Mouse (Mus musculus): ENCODE data around the gene Ugt1a7c. TPM values are rescaled to one million over a fixed set of nuclear protein-coding genes. Genes with fewer than 3 reads are reported as not detected.
A peak's percentile ranks its signal among the peaks of the same experiment; 100 is the strongest.
"Not testable (repeated sequence)": the region's sequence is repeated elsewhere in the genome, so short reads cannot be mapped to it uniquely, and the experiment has no call there.

Gene Ugt1a7c
- total RNA-seq, 2 experiments from 2014 or later: 0.23 to 0.62 TPM

GRCm38 (mm10) chr1:88112769-88113168 lies 17.9 kb downstream of the Ugt1a7c start:
- DNase-seq: not testable (repeated sequence)

- DNase-seq: not testable (repeated sequence)
These were observed 25.7 kb downstream of the Ugt1a7c start for GRCm38 (mm10) chr1:88120550-88120949.

GRCm38 (mm10) chr1:88121521-88121920 lies 26.7 kb downstream of the Ugt1a7c start:
- not testable (repeated sequence) for DNase-seq

- DNase-seq: not testable (repeated sequence)
These were observed 31.0 kb downstream of the Ugt1a7c start for GRCm38 (mm10) chr1:88125827-88126360.

GRCm38 (mm10) chr1:88129091-88129490 lies 34.2 kb downstream of the Ugt1a7c start:
- not testable (repeated sequence) for DNase-seq

- not testable (repeated sequence) for DNase-seq
These were observed 35.4 kb downstream of the Ugt1a7c start for GRCm38 (mm10) chr1:88130223-88130622.

GRCm38 (mm10) chr1:88133908-88134456 lies 39.1 kb downstream of the Ugt1a7c start:
- no peak for DNase-seq

GRCm38 (mm10) chr1:88134457-88135011 lies 39.7 kb downstream of the Ugt1a7c start, which contains the start of gene Ugt1a6a:
Ugt1a6a (plus strand) TSS chr1:88134809.
- DNase-seq: peak; percentile 30

GRCm38 (mm10) chr1:88135229-88135904 lies 40.5 kb downstream of the Ugt1a7c start:
- DNase-seq: not testable (repeated sequence)

- DNase-seq: no peak
These were observed 41.8 kb downstream of the Ugt1a7c start for GRCm38 (mm10) chr1:88136646-88137045.

- no peak for DNase-seq
These were observed 42.4 kb downstream of the Ugt1a7c start for GRCm38 (mm10) chr1:88137264-88137663.

GRCm38 (mm10) chr1:88138145-88138544 lies 43.3 kb downstream of the Ugt1a7c start:
- no peak for DNase-seq

- not testable (repeated sequence) for DNase-seq
These were observed 45.6 kb downstream of the Ugt1a7c start for GRCm38 (mm10) chr1:88140492-88140891.

- not testable (repeated sequence) for DNase-seq
These were observed 49.3 kb downstream of the Ugt1a7c start for GRCm38 (mm10) chr1:88143966-88144675.

- not testable (repeated sequence) for DNase-seq
These were observed 50.4 kb downstream of the Ugt1a7c start for GRCm38 (mm10) chr1:88145278-88145677.

GRCm38 (mm10) chr1:88150133-88150532 lies 55.3 kb downstream of the Ugt1a7c start:
- DNase-seq: not testable (repeated sequence)

- no peak for DNase-seq
These were observed 63.6 kb downstream of the Ugt1a7c start for GRCm38 (mm10) chr1:88158430-88158829.

GRCm38 (mm10) chr1:88165711-88166110 lies 70.8 kb downstream of the Ugt1a7c start, which contains the start of gene Ugt1a5:
Ugt1a5 (plus strand) TSS chr1:88166012.
- no peak for DNase-seq

GRCm38 (mm10) chr1:88172190-88172589 lies 77.3 kb downstream of the Ugt1a7c start:
- not testable (repeated sequence) for DNase-seq

GRCm38 (mm10) chr1:88179657-88180056 lies 84.8 kb downstream of the Ugt1a7c start:
- no peak for DNase-seq

- no peak for DNase-seq
These were observed 91.6 kb downstream of the Ugt1a7c start for GRCm38 (mm10) chr1:88186325-88186935.

- no peak for DNase-seq
These were observed 97.3 kb downstream of the Ugt1a7c start for GRCm38 (mm10) chr1:88192136-88192535.
